Mouse (Mus musculus) hindbrain, embryonic 13.5 days (tissue): Measurements from ENCODE around the gene Myrfl. TPM values are rescaled to one million over a fixed set of nuclear protein-coding genes. Genes with fewer than 3 reads are reported as not detected.

Experiments
- ATAC-seq: fragments of 200-750 bp; cut with Nextera tagmentation; 2 replicates; pipeline ENCODE4 v1.8.0; 2017; ENCODE audit warnings: moderate TSS enrichment; ENCODE audit not compliant: low FRiP score
- H3K27ac ChIP-seq: fragments of 300-500 bp; sonication (generic); 2 replicates; pipeline ENCODE4 v1.5.1; 2015; ENCODE audit warnings: inconsistent platforms, mild to moderate bottlenecking, moderate library complexity
- H3K27me3 ChIP-seq: fragments of 300-500 bp; sonication (generic); 2 replicates; pipeline ENCODE4 v1.6.1; 2015; ENCODE audit warnings: mild to moderate bottlenecking, inconsistent platforms
- H3K36me3 ChIP-seq: fragments of 300-500 bp; sonication (generic); 2 replicates; pipeline ENCODE4 v1.6.1; 2015; ENCODE audit warnings: mild to moderate bottlenecking, inconsistent platforms
- H3K4me1 ChIP-seq: fragments of 300-500 bp; sonication (generic); replicated peaks from 2 replicates; pipeline ENCODE4 v1.6.1; 2015; ENCODE audit warnings: inconsistent platforms
- H3K4me2 ChIP-seq: fragments of 300-500 bp; sonication (generic); 2 replicates; pipeline ENCODE4 v1.6.1; 2015; ENCODE audit warnings: inconsistent platforms, mild to moderate bottlenecking, moderate library complexity
- H3K4me3 ChIP-seq: fragments of 300-500 bp; sonication (generic); 2 replicates; pipeline ENCODE4 v1.5.1; 2015; ENCODE audit warnings: mild to moderate bottlenecking, inconsistent platforms
- H3K9ac ChIP-seq: fragments of 300-500 bp; sonication (generic); 2 replicates; pipeline ENCODE4 v1.6.1; 2015; ENCODE audit warnings: mild to moderate bottlenecking, inconsistent platforms
- H3K9me3 ChIP-seq: fragments of 300-500 bp; sonication (generic); 2 replicates; pipeline ENCODE4 v1.6.1; 2016; ENCODE audit warnings: inconsistent platforms
- WGBS: fragments of 180-500 bp; shearing (Covaris S2); methylation state at CpG from one replicate; pipeline ENCODE4 v1.1.7; 2015; 5-methylcytosine and 5-hydroxymethylcytosine counted together
- polyA plus RNA-seq: library from polyadenylated mRNA; unstranded; fragments of >200 nt; fragmentation: Nextera tagmentation; extraction: Ambion mirVana; gene quantifications from 2 replicates; pipeline ENCODE4 v1.2.1, GENCODE M21; 2015

Gene Myrfl
- 0.05 and 0.19 TPM in 2 replicates for polyA plus RNA-seq

GRCm38 (mm10) chr10:116896336-116897177, at the start of gene Myrfl:
Gene Myrfl (minus strand): TSS chr10:116896919.
- Histone ChIP-seq H3K4me1 (no peaks in the 10 kb centered on the region), H3K27me3 (no peaks in the 10 kb centered on the region), H3K9me3 (no peaks in the 10 kb centered on the region), H3K4me2 (no peak within 1 kb of the TSS), H3K4me3 (no peak within 1 kb of the TSS), H3K9ac (no peak within 1 kb of the TSS), H3K36me3 (no peaks in the 10 kb centered on the region), H3K27ac (no peak within 1 kb of the TSS)
- ATAC-seq = no peak
- 85% methylated on average over 17 of the region's 17 CpGs for WGBS

GRCm38 (mm10) chr10:116944940-116945339, 48.2 kb upstream of the Myrfl start:
- H3K27ac ChIP-seq = no peak overlapping the region

GRCm38 (mm10) chr10:116944144-116944543, 47.4 kb upstream of the Myrfl start:
- 93% methylated on average over 3 of the region's 3 CpGs for WGBS
- peaks cover 11% of the 10 kb centered on the region for H3K36me3 ChIP-seq
- H3K4me1 ChIP-seq = peaks cover 19% of the 10 kb centered on the region
- H3K4me3 ChIP-seq = no peak overlapping the region
- no peak for ATAC-seq
- H3K9ac ChIP-seq = no peak overlapping the region
- H3K27me3 ChIP-seq = no peaks in the 10 kb centered on the region
- H3K4me2 ChIP-seq = no peak overlapping the region
- 0 out of 2 replicates have a peak, but pooled peaks cover 7% of the 10 kb centered on the region for H3K9me3 ChIP-seq
- no peak overlapping the region for H3K27ac ChIP-seq

More at GRCm38 (mm10) chr10:116944940-116945339, 48.2 kb upstream of the Myrfl start:
- Histone ChIP-seq H3K9me3 (0 out of 2 replicates have a peak, but pooled peaks cover 7% of the 10 kb centered on the region), H3K4me1 (peaks cover 20% of the 10 kb centered on the region), H3K9ac (no peak overlapping the region), H3K27me3 (no peaks in the 10 kb centered on the region), H3K4me3 (no peak overlapping the region), H3K36me3 (peaks cover 9% of the 10 kb centered on the region), H3K4me2 (no peak overlapping the region)
- 66% methylated on average over 10 of the region's 10 CpGs for whole genome bisulfite sequencing
- no peak for ATAC-seq

- peaks cover 8% of the 10 kb centered on the region; the same call in 1 of the 2 replicates for H3K4me1 ChIP-seq
- H3K9ac ChIP-seq = no peak overlapping the region
- H3K9me3 ChIP-seq = 0 out of 2 replicates have a peak, but pooled peaks cover 7% of the 10 kb centered on the region
- no peaks in the 10 kb centered on the region for H3K27me3 ChIP-seq
- H3K27ac ChIP-seq = no peak overlapping the region
- peaks cover 22% of the 10 kb centered on the region for H3K36me3 ChIP-seq
- 98% methylated on average over 6 of the region's 6 CpGs for WGBS
- no peak for ATAC-seq
- H3K4me2 ChIP-seq = no peak overlapping the region
- no peak overlapping the region for H3K4me3 ChIP-seq
Observed at GRCm38 (mm10) chr10:116943025-116943424, 46.3 kb upstream of the Myrfl start.

GRCm38 (mm10) chr10:116935028-116935427, 38.3 kb upstream of the Myrfl start:
- H3K4me2 ChIP-seq = no peak overlapping the region
- H3K27me3 ChIP-seq = no peaks in the 10 kb centered on the region
- peaks cover 43% of the 10 kb centered on the region for H3K36me3 ChIP-seq
- 72% methylated on average over 12 of the region's 12 CpGs for WGBS
- no peak for ATAC-seq
- no peaks in the 10 kb centered on the region for H3K4me1 ChIP-seq
- no peaks in the 10 kb centered on the region for H3K9me3 ChIP-seq
- H3K4me3 ChIP-seq = no peak overlapping the region
- H3K27ac ChIP-seq = no peak overlapping the region
- no peak overlapping the region for H3K9ac ChIP-seq

- WGBS = 95% methylated on average over 7 of the region's 7 CpGs
- no peak overlapping the region for H3K4me3 ChIP-seq
Observed at GRCm38 (mm10) chr10:116933794-116934193, 37.1 kb upstream of the Myrfl start.

GRCm38 (mm10) chr10:116932418-116932817, 35.7 kb upstream of the Myrfl start:
- Histone ChIP-seq H3K36me3 (peaks cover 33% of the 10 kb centered on the region), H3K27ac (no peak overlapping the region), H3K27me3 (no peaks in the 10 kb centered on the region), H3K4me1 (no peaks in the 10 kb centered on the region), H3K4me2 (no peak overlapping the region), H3K9me3 (no peaks in the 10 kb centered on the region), H3K9ac (no peak overlapping the region), H3K4me3 (no peak overlapping the region)
- WGBS = 87% methylated on average over 13 of the region's 13 CpGs
- ATAC-seq = no peak

More at GRCm38 (mm10) chr10:116933794-116934193, 37.1 kb upstream of the Myrfl start:
- H3K9me3 ChIP-seq = no peaks in the 10 kb centered on the region
- H3K27me3 ChIP-seq = no peaks in the 10 kb centered on the region
- H3K4me2 ChIP-seq = no peak overlapping the region
- H3K4me1 ChIP-seq = no peaks in the 10 kb centered on the region
- H3K36me3 ChIP-seq = peaks cover 41% of the 10 kb centered on the region
- H3K27ac ChIP-seq = no peak overlapping the region
- no peak for ATAC-seq
- no peak overlapping the region for H3K9ac ChIP-seq

- 92% methylated on average over 15 of the region's 15 CpGs for WGBS
- H3K9me3 ChIP-seq = no peaks in the 10 kb centered on the region
- H3K9ac ChIP-seq = no peak overlapping the region
- H3K36me3 ChIP-seq = peaks cover 33% of the 10 kb centered on the region
- H3K4me2 ChIP-seq = no peak overlapping the region
- H3K27ac ChIP-seq = no peak overlapping the region
- no peak overlapping the region for H3K4me3 ChIP-seq
- no peak for ATAC-seq
- H3K4me1 ChIP-seq = no peaks in the 10 kb centered on the region
- H3K27me3 ChIP-seq = no peaks in the 10 kb centered on the region
Observed at GRCm38 (mm10) chr10:116931497-116932179, 34.9 kb upstream of the Myrfl start.

- Histone ChIP-seq H3K4me1 (no peaks in the 10 kb centered on the region), H3K9me3 (no peaks in the 10 kb centered on the region), H3K27me3 (no peaks in the 10 kb centered on the region), H3K27ac (no peak overlapping the region), H3K36me3 (peaks cover 32% of the 10 kb centered on the region), H3K9ac (no peak overlapping the region), H3K4me2 (no peak overlapping the region), H3K4me3 (no peak overlapping the region)
- ATAC-seq = no peak
- 85% methylated on average over 6 of the region's 7 CpGs for WGBS
Observed at GRCm38 (mm10) chr10:116930936-116931335, 34.2 kb upstream of the Myrfl start.

- H3K27me3 ChIP-seq = no peaks in the 10 kb centered on the region
- no peak overlapping the region for H3K27ac ChIP-seq
- H3K4me1 ChIP-seq = no peaks in the 10 kb centered on the region
- peaks cover 34% of the 10 kb centered on the region for H3K36me3 ChIP-seq
- H3K4me3 ChIP-seq = no peak overlapping the region
- no peaks in the 10 kb centered on the region for H3K9me3 ChIP-seq
- H3K4me2 ChIP-seq = no peak overlapping the region
- ATAC-seq = no peak
- 86% methylated on average over 7 of the region's 7 CpGs for whole genome bisulfite sequencing
- no peak overlapping the region for H3K9ac ChIP-seq
Observed at GRCm38 (mm10) chr10:116930506-116930905, 33.8 kb upstream of the Myrfl start.

- no peak overlapping the region for H3K27ac ChIP-seq
- WGBS = 91% methylated on average over 3 of the region's 3 CpGs
- H3K9ac ChIP-seq = no peak overlapping the region
- ATAC-seq = no peak
- no peak overlapping the region for H3K4me2 ChIP-seq
- H3K9me3 ChIP-seq = no peaks in the 10 kb centered on the region
- no peaks in the 10 kb centered on the region for H3K27me3 ChIP-seq
- H3K4me3 ChIP-seq = no peak overlapping the region
- no peaks in the 10 kb centered on the region for H3K4me1 ChIP-seq
- peaks cover 50% of the 10 kb centered on the region for H3K36me3 ChIP-seq
Observed at GRCm38 (mm10) chr10:116928826-116929225, 32.1 kb upstream of the Myrfl start.

- Histone ChIP-seq H3K9ac (no peak overlapping the region), H3K4me2 (no peak overlapping the region), H3K27ac (no peak overlapping the region), H3K4me3 (no peak overlapping the region), H3K9me3 (no peaks in the 10 kb centered on the region), H3K36me3 (peaks cover 56% of the 10 kb centered on the region), H3K4me1 (no peaks in the 10 kb centered on the region), H3K27me3 (no peaks in the 10 kb centered on the region)
- no peak for ATAC-seq
- 92% methylated on average over 11 of the region's 11 CpGs for WGBS
Observed at GRCm38 (mm10) chr10:116926428-116927113, 29.9 kb upstream of the Myrfl start.
